Mouse (Mus musculus): Measurements from ENCODE around the gene Wdr45b. TPM values are rescaled to one million over a fixed set of nuclear protein-coding genes. Genes with fewer than 3 reads are reported as not detected.
A peak's percentile ranks its signal among the peaks of the same experiment; 100 is the strongest.

The Wdr45b gene
- total and polyA plus RNA-seq, 3 experiments: 27.0 to 53.0 (median 43.3) TPM

DNA sequence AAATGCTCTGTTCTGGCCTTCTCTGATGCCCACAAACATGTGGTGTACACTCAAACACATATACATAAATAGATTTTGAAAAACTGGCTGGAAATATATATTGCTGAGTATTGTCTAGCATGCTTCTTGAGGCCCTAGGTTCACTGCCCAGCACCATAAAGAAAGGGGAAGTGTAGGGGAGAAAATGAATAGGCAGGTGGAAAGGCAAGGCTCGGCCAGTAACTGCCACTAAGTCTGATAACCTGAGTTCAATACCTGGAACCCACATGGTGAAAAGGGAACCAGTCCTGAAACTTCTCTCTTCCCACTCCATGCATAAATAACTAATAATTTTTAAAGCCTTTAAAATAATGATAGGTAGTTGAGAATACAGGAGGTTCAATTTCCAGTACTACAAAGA is 14.6 kb downstream of the Wdr45b start:
- TF ChIP-seq EP300 (IDR thresholded peaks at IDR 0.05; ENCODE audit: low read length): peak; percentile 81; the same call in 1 of the 2 replicates
- no peak for TF ChIP-seq MAFK (IDR thresholded peaks at IDR 0.05; ENCODE audit: insufficient replicate concordance, low read length)
- no peak for TF ChIP-seq E2F4 (IDR thresholded peaks at IDR 0.05; ENCODE audit: insufficient replicate concordance, low read depth, low read length)
- TF ChIP-seq MAZ (IDR thresholded peaks at IDR 0.05; ENCODE audit: low read depth, low read length): no peak
- TF ChIP-seq ZMIZ1 (IDR thresholded peaks at IDR 0.05; ENCODE audit: low read depth, low read length): no peak
- TF ChIP-seq GABPA (IDR thresholded peaks at IDR 0.05; ENCODE audit: insufficient replicate concordance, low read depth, low read length): no peak
- TF ChIP-seq MEF2A (IDR thresholded peaks at IDR 0.05; ENCODE audit: borderline replicate concordance, low read depth, low read length): no peak
- TF ChIP-seq JUND (conservative IDR thresholded peaks at IDR 0.05; ENCODE audit: low read depth, low read length): peak; percentile 43; the same call in 1 of the 2 replicates
- no peak for TF ChIP-seq HCFC1 (IDR thresholded peaks at IDR 0.05; ENCODE audit: low read depth, low read length)
- TF ChIP-seq MXI1 (IDR thresholded peaks at IDR 0.05; ENCODE audit: low read depth, low read length): no peak
- no peak for TF ChIP-seq BHLHE40 (IDR thresholded peaks at IDR 0.05; ENCODE audit: low read depth, low read length)
- no peak for TF ChIP-seq POLR2AphosphoS2 (IDR thresholded peaks at IDR 0.05; ENCODE audit: low read depth, low read length)
- TF ChIP-seq SMC3 (IDR thresholded peaks at IDR 0.05; ENCODE audit: low read depth, low read length): no peak
- no peak for TF ChIP-seq POLR2A (IDR thresholded peaks at IDR 0.05; ENCODE audit: low read depth, low read length)
- TF ChIP-seq MAX (IDR thresholded peaks at IDR 0.05; ENCODE audit: low read length): no peak
- TF ChIP-seq IRF4 (IDR thresholded peaks at IDR 0.05; ENCODE audit: low read depth, low read length): peak; percentile 83
- TF ChIP-seq USF2 (conservative IDR thresholded peaks at IDR 0.05; ENCODE audit: low read depth, low read length): no peak
- no peak for TF ChIP-seq USF1 (IDR thresholded peaks at IDR 0.05; ENCODE audit: low read depth, low read length)
- no peak for TF ChIP-seq ZC3H11A (IDR thresholded peaks at IDR 0.05; ENCODE audit: low read depth, low read length)
- no peak for TF ChIP-seq UBTF (IDR thresholded peaks at IDR 0.05; ENCODE audit: low read depth, low read length)
- H3K4me2 ChIP-seq (ENCODE audit: insufficient read depth, low read depth, poor library complexity, severe bottlenecking): peak overlapping the region; percentile 53; the same call in 1 of the 2 replicates
- H3K79me2 ChIP-seq (replicated peaks; ENCODE audit: control insufficient read depth, extremely low read depth, insufficient read depth, poor library complexity, severe bottlenecking): peaks cover 22% of the 10 kb centered on the region
- H3K27ac ChIP-seq (ENCODE audit: insufficient read depth, low read depth): no peak overlapping the region
- no peaks in the 10 kb centered on the region for H3K27me3 ChIP-seq (replicated peaks)
- peaks cover 13 to 42% of the 10 kb centered on the region in 2 experiments for H3K4me1 ChIP-seq (ENCODE audit: control insufficient read depth in 1 of 2, insufficient read depth in 2 of 2)
- no peaks in the 10 kb centered on the region for H3K9me3 ChIP-seq (replicated peaks; ENCODE audit: low read length)
- peak; percentile 65 for DNase-seq (ENCODE audit: extremely low read depth)
- H3K36me3 ChIP-seq (replicated peaks in 1 of 2; ENCODE audit: control insufficient read depth in 1 of 2, insufficient read depth in 1 of 2, low read length in 1 of 2): peaks cover 32 to 71% of the 10 kb centered on the region in 2 experiments
- dilution Hi-C loops (cut with MboI; ENCODE audit: extremely low pct_ligation_motif_present, extremely low pct_unique_long_range_greater_than_20kb, low sequenced_read_pairs) (no loop called here), in situ Hi-C loops (cut with MboI; ENCODE audit: low pct_ligation_motif_present, low pct_unique_long_range_greater_than_20kb, low sequenced_read_pairs) (no loop called here)
- H3K9ac ChIP-seq (ENCODE audit: insufficient read depth, low read depth): no peak overlapping the region
- H3K4me3 ChIP-seq (replicated peaks in 1 of 3; ENCODE audit: low read depth in 2 of 3, low read length in 2 of 3, poor library complexity in 1 of 3): no peak overlapping the region

DNA sequence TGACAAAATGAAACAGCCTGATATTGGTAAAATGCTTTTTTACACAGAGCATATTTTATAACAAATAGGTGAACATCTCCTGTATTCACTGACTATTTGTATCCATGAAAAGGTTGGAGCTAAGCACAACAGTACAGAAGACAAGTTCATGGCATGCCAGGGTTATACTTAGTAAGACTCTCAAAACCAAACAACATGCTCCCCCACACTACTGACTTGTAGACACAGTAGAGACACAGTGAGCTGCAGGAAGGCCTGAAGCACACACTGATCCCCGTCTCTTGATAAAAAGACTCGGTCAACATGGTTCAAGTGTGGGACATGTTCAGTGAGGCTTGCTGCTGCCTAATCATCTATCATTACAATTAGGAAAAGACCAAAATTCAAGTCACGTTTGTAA is 22.6 kb downstream of the Wdr45b start:
- no peak for DNase-seq (ENCODE audit: extremely low read depth)
- no peak overlapping the region for H3K4me3 ChIP-seq (replicated peaks in 1 of 3; ENCODE audit: low read depth in 2 of 3, low read length in 2 of 3, poor library complexity in 1 of 3)
- in situ Hi-C loops (cut with MboI; ENCODE audit: low pct_ligation_motif_present, low pct_unique_long_range_greater_than_20kb, low sequenced_read_pairs): no loop called here

More for the DNA sequence above, 22.6 kb downstream of the Wdr45b start:
- Histone ChIP-seq H3K27me3 (replicated peaks) (no peaks in the 10 kb centered on the region), H3K36me3 (replicated peaks in 1 of 2; ENCODE audit: control insufficient read depth in 1 of 2, insufficient read depth in 1 of 2, low read length in 1 of 2) (peaks cover 66 to 90% of the 10 kb centered on the region in 2 experiments), H3K9ac (ENCODE audit: insufficient read depth, low read depth) (no peak overlapping the region), H3K4me1 (ENCODE audit: control insufficient read depth in 1 of 2, insufficient read depth in 2 of 2) (no peaks in the 10 kb centered on the region), H3K4me2 (ENCODE audit: insufficient read depth, low read depth, poor library complexity, severe bottlenecking) (no peak overlapping the region), H3K9me3 (replicated peaks; ENCODE audit: low read length) (no peaks in the 10 kb centered on the region), H3K27ac (ENCODE audit: insufficient read depth, low read depth) (no peak overlapping the region), H3K79me2 (replicated peaks; ENCODE audit: control insufficient read depth, extremely low read depth, insufficient read depth, poor library complexity, severe bottlenecking) (peaks cover 3% of the 10 kb centered on the region; the same call in 1 of the 2 replicates)
- dilution Hi-C loops (cut with MboI; ENCODE audit: extremely low pct_ligation_motif_present, extremely low pct_unique_long_range_greater_than_20kb, low sequenced_read_pairs): no loop called here
- TF ChIP-seq BHLHE40 (IDR thresholded peaks at IDR 0.05; ENCODE audit: low read depth, low read length): no peak

All from CH12.LX (cell line).